Mouse (Mus musculus) ovary, postnatal 36 days (tissue): ENCODE results near the gene D630045J12Rik.

ENCODE experiments used
- DNase-seq: peaks from one replicate; pipeline ENCODE4 v3.0.0; 2022; ENCODE audit warnings: low spot score, mixed read lengths

The D630045J12Rik gene

GRCm38 (mm10) chr6:38092539-38092938 is 161.3 kb downstream of the D630045J12Rik start:
- DNase-seq, result no peak

GRCm38 (mm10) chr6:38087242-38088026 is 166.4 kb downstream of the D630045J12Rik start:
- DNase-seq, result no peak

- no peak for DNase-seq
These were observed 170.6 kb downstream of the D630045J12Rik start for GRCm38 (mm10) chr6:38083204-38083603.

GRCm38 (mm10) chr6:38081727-38082341 is 172.0 kb downstream of the D630045J12Rik start:
- DNase-seq, result no peak

- DNase-seq, result no peak
These were observed 173.4 kb downstream of the D630045J12Rik start for GRCm38 (mm10) chr6:38080364-38080763.

- DNase-seq, result no peak
These were observed 180.2 kb downstream of the D630045J12Rik start for GRCm38 (mm10) chr6:38073592-38073991.
